Mouse (Mus musculus) erythroblast, embryonic 14.5 days (primary cell): ENCODE measurements around the gene Ptprg.

Experiments used
- GATA1 ChIP-seq: IDR thresholded peaks from 2 replicates; pipeline ENCODE4 v1.6.1; 2012; ENCODE audit warnings: low read length, inconsistent platforms, mixed read lengths
- TAL1 ChIP-seq: IDR thresholded peaks from 3 replicates; pipeline ENCODE4 v1.6.1; 2012; ENCODE audit warnings: low read length, inconsistent platforms, mixed read lengths

DNA sequence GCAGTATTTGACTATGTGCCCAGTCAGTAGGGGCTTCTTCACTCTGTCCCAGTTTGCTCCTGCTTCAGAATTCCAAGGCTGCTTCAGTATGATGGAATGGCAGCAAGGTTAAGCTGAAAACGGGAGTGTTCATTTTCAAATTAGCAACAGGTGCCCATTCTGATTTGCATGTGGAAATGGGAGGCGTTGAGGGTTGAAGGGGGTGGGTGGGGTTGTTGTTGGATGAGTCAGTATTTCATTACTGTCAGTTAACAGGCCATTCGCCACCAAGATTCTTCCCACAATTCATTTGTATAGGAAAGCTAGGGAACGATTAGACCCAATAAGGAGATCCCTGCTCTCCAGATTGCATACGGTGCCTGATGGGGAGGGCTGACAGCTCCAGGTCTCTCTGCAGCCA, 668.2 kb downstream of the Ptprg start:
- TF ChIP-seq TAL1 (no peak), GATA1 (no peak)
